Mouse (Mus musculus): ENCODE data around the gene Gm49403.

DNA sequence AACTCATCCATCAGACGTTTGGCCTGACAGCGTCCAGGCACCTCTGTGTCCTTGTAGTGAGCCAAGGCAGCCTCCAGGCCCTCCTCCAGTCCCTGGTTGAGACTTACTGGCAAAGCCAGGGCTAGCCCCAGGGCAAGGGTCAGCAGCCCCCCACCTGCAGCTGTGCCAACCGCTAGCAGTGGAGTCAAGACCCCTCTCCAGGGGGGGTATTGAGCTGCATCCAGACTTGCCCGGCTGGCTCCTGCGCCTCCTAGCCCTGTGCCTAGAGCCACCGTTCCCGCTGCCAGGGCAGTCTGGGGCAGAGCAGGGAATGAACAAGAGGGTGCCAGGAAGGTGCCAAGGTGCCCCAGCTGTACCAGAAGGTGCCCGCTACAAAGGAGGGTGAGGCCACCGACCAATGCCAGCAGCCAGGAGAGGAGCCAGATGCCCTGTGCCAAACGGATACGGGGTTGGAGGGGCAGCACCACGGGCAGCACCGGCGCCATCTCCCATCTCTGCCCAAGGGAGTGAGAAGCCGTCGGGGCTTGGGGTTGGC lies 45.0 kb downstream of the Gm49403 start:
- TF ChIP-seq FOSL1 (IDR thresholded peaks at IDR 0.05; ENCODE audit: insufficient read depth, low read length, poor library complexity, severe bottlenecking) (no peak), CEBPB (IDR thresholded peaks at IDR 0.05; ENCODE audit: low read depth) (no peak), CTCF (IDR thresholded peaks at IDR 0.05; ENCODE audit: control insufficient read depth, insufficient read depth, insufficient read length) (no peak)
